Mouse (Mus musculus) CD4-positive, CD25-positive, alpha-beta regulatory T cell, adult 2 months (primary cell): ENCODE data around the gene Syndig1.

Experiments
- DNase-seq: peaks from one replicate; pipeline ENCODE4 v3.0.0-alpha.2; 2012; ENCODE audit warnings: low read depth, low spot score

Gene Syndig1

DNA sequence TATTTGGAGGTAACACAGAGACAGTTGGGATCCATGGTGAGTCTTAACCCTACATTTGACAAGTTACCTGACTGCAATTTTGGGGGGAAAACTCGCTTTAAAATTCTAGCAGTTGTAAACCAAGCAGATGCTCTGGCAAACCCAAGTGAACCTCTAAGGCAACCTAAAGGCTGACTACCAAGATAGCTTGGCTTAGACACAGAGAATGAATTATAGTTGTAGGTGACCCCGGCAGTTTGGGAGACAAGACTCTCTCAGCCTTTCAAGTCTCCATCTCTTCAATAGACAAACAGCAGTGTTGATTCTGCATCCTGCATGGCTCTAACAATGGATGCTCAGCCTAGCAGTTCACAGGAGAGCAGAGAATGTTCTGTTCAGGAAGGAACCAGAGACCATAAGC is at the start of gene Syndig1:
TSS of gene Syndig1 (plus strand) at position 301 of the 400 bp plus-strand sequence.
- DNase-seq, result no peak

DNA sequence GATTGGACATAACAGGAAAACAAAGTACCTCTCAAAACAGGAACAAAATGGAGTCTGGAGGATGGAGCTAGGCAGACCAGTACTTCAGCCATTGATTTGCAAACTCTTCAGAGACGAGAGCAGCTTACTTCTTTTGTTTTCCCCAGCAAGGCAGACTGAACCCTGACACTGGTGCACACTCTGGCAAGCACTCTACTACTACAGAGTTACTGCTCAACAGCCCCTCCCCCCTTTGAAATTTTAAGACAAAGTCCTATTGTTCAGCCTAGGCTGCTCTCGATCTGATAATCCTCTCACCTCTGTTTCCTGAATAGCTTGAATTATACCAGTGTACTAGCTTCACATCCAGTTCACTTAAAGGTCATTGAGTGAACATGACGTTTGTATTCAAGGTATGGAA is 30.4 kb upstream of the Syndig1 start:
- no peak for DNase-seq

DNA sequence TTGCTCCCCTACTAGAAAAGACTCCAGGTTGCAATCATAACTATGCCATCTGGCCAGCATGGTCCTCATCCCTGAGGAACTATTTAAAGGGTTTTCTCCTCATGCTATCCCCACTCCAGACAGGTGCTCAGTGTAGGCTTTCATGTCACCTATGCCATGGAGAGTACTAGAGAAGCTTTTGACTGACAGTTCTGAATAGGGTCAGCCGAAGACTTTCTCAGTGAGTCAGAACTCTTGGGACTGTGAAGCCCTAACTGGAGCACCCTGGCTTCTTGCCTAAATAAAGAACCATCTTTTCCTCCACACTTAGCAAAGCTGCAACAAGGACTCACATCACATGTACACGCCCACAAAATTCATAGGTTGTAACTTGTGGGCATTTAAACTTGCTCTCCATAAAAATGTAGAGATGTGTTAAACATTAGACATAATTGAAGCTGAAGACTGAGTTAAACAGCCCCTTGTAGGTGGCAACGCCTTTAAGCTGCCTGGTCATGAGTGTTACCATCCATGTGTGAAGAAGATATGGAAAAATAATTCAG is 24.3 kb upstream of the Syndig1 start:
- no peak for DNase-seq

DNA sequence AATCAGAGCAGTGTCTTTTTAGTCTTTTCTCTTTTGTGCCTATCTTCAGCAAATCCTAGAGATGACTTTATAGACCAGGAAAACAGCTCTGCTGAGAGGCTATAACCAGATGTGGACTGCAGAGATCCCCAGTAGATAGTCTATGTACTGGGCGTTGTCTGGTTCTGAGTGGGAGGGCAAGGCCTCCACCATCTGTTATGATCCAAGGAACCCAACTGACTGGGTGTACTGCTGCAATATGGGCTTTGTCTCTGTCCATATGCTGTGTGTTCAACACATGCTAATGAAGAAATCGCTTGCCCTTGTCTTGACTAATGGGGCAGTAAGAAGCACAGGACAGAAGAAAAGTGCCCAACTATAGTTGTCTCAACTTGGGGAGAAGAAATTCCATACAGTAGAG is 23.8 kb upstream of the Syndig1 start:
- DNase-seq, result no peak

DNA sequence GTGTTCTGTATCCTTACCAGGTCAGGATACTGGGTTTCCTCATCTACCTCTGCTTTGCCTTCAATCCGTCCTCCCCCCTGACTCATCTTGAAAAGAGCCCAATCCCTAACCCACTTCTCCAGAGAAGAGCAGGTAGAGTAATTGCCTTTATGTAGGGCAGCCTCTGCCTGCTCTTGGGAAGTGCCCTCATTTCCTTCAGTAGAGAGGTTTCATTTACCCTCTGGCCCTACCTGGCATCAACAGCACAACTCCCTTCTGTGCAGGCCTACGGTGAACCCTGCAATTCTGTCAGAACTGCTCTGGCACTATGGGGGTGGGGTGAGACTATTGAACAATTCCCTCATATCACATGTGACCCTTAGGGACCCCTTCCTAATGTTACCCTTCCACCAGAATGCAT is 16.1 kb upstream of the Syndig1 start:
- DNase-seq, result no peak

DNA sequence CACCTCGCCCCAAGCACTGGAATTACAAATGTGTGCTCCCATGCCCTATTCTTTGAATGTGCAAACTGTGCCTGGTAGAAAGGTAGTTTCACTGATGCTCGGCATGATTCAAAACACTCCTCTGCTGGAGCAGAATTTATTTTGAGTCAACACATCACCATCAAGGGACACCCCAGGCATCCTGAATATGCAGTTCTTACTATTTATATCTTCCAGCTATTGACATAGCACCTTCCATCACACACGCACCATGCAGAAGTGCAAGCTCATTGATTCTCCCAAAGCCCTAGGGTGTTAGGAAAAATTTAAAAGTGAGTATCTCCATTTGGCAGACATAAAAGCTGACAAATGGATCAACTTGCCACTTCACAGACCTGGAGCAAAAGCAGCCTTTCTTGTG is 10.6 kb upstream of the Syndig1 start:
- no peak for DNase-seq

DNA sequence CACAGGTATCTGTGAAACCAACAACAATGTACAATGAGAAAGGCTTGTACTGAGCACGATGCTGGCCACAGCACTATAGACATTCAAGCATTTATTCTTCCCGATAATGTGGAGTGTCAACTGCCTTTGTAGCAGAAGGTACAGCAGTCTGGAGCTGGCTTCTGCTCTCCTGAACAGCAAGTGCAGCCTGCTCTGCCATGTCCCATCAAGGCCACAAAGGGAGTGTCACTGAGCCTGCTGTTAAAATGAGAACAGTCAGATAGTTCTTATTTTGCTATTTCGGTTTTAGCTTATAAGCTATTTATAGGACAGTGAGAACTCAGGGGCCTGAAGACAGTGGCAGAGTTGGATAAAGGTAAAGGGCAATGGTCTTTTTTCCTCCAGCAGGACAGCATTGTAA is 9.3 kb upstream of the Syndig1 start:
- DNase-seq, result no peak

DNA sequence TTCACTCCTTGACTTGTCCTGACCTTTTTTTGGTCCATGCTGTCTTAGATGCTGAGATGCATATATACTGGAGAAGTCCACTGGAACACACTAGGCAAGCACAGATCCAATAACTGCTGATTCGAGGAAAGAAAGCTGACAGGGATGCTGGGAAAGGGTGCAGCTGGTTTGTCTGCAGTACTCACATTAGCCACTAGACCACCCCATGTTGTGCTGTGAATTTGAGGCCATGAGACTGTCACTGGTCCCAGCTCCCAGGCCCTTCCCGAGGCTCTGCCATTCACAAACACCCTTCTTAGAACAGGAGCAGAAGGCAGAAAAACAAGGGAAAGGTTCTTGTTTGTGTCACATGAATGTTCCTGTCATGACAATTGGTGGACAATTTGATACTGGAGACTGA is 8.8 kb upstream of the Syndig1 start:
- DNase-seq, result no peak

DNA sequence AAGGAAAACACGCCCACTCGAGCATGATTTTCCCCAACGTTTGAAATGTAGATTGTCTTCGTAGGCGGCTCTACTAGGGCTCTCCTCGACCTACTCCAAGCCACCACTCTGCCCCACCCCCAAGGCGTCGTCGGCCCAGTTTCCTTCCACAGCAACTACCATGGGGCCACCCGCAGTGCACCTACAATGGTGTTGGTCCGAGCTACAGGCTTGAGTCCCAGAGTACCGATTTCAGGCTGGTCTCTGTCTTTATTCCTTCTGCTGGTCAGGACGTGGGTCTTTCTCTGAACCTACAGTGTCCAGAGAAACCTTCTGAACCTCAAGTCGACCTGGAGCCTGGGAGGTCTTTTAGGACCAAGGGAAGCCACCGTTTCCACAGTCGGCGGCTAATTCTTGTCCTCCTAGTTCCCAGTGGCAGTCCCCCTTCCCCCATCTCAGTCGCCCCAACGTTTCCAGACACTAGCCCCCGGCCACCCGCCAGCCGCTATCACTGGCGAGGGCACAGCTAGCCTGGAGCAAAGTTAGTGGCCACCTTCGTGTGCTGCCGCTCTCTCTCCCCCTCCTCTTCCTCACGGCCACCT is 1.0 kb downstream of the Syndig1 start:
- no peak for DNase-seq

DNA sequence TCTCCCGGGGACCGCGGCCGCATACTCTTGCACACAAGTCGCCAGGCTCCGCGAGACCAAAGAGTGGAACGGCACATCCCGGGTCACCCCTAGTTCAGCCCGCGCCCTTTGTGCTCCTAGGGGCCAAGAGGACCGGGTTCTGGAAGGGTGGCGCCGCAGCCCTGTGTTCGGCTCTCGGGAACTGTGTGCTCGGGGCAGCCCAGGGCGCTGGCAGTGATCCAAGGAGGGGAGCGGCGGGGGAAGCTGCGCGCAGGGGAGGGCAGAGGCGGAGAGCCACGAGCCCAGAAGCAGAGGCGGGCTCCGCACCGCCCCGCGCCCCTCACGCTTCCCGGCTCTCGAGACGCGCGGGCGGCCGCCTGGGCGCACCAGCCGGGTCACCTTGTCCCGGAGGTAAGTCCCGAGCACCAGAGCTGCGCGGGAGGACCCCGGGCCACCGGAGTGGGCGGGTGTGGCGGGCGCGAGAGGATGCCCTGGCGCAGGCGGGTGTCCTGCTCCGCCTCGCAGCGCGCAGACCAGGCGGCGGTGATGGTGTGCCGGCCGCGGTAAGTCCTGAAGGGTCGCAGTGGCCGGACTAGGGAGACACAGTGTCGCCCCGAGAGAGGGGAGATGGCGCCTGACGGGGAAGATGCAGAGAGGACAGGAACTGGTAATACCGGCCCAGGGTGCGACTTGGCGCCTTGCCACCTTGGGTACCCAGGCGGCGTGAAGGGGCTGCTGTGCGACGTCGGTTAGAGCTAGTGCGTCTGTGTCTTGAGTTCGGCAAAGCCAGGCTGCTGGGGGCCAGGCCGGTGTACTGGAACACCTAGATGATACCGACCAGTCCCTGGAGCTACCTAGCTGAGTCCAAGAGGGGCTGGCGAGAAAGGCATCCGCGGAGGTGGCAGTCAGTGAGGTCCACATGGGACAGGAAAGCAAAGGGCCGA is 1.8 kb downstream of the Syndig1 start, which contains the start of gene C530025M09Rik:
TSS of gene C530025M09Rik (minus strand) at position 678 of the 923 bp plus-strand sequence.
- DNase-seq, result no peak

DNA sequence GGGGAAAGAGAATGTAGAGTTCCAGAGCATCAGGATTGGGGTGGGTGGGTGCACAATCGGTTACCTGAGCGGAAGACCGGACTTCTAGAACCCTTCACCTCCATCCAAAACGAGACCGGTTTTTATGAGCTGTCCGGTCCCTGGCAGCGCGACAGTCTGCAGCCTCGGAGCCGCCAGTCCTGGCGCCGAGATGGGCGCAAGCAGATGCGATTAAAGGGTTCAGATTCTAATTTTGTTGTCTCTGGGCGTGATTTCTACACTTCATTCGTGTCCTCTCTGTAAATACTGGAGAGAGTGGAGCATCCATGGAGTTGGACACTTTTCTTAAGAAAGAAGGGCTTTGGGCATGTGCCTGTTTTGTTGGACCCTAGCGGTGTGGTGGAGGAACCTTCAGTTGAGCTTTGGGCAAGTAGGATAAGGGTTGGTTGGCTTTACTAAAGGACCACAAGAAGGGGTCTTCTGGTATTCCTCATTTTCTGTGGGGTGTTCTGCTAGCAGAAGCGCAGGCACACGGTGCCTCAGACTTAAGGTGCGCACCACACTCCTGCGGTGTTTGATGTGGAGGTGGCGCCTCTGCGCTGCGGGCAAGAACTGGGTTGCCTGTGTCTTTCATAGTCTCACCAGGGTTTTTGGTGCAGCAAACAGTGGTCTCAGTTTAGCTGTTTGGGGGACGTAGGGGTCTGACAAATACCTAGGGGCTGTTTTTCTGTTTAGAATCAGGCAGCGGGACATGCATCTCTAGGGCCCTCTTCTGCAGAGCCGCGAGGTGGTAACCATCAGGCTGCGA is 2.6 kb downstream of the Syndig1 start:
- DNase-seq, result no peak

DNA sequence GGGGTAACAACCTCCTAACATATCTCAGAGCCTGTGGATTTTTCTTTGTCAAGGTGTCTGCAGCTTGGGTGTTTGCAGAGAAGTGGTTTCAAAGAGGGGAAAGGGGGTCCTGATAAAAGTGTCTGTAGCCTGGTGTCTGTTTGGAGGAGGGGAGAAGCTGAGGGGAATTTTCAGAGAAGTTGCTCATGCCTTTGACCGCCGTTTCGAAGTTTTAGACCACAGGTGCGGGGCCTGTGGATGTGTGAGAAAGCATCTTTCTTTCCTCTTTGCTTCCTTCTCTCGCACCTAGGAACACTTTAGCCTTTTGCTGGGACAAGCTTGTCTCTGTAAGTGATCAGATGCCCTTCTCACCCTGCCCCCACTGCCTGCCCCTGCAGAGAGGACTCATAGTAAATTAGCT is 3.3 kb downstream of the Syndig1 start:
- no peak for DNase-seq

DNA sequence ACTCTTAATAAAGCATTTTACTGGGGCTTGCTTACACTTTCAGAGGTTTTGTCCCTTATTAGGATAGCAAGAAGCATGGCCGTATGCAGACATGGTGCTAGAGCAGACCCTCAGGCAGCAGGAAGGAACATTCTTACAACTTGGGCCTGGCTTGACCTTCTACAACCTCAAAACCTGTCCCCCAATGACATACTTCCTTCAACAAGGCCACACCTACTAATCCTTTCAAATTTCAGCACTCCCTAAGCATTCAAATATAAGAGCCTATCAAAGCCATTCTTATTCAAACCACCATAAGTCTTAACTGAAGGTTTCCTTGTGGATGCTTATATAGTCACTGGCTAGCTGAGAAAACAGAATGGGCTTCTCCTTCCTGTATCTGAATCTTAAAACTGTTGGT is 6.1 kb downstream of the Syndig1 start:
- DNase-seq, result no peak

DNA sequence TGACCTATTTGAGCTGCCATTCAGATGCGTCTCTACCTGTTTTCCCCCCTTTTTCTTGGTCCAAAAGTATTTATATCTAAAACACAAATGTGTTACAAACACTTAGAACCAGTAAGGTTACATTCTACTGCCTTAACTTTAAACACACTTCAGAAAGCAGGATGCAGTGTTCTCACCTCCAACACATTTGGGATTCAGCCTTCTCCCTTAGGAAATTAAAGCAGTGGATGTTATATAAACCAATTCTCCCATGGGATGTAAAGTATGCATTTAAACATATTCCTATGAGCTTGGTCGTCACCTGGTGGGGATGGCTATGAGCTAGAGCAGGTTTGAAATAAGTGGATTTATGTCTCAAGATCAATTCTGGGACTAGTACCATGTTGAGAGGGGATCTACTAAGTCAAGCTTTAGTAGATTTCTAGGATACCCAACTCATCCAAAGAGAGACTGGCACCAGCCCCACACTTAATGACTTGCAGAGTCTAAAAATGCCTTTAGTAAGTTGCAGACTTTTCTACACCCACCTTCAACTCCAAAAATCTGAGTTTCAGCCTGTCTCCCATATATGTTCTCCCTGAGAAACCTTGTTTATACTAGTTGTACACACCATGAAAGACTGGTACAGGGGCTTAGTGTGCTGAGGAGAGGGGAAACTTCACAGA is 7.6 kb downstream of the Syndig1 start:
- no peak for DNase-seq

DNA sequence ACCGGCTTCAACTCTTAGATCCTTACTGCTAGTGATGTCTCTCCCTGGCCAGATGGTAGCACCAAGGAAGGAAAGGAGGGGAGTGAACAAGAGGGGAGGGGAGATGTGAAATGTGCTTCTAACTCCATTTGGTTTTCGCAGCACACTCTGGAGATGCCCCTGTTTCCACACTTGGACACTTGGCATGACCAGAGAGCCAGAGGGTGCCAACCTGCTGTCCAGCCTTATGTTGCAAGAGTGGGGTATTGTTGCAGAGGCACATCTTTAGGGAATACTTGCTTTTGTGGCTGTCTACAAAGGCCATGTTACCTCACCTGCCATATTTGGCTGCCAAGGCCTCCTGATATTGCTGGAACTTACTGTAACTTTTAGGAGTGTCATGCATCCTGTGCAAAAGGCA is 10.7 kb downstream of the Syndig1 start:
- no peak for DNase-seq

DNA sequence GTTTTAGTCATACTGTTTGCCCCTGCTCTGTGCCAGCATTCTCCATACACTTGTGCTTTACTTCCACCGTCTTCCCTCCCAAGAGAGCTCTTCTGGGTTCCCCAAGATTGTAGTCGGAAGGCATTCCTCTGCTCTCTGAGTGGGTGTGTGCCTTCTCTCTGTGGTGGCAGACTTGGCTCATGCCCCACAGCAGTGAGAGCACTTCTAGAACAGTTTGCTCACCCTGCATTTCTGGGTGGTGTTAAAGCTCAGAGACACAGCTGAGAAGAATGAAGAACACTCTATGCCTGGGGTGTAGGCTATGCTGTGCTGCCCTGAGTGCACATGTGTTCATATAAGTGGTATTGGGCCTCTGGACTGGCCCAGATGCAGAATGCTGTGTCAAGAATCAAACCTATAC is 15.6 kb downstream of the Syndig1 start:
- no peak for DNase-seq

DNA sequence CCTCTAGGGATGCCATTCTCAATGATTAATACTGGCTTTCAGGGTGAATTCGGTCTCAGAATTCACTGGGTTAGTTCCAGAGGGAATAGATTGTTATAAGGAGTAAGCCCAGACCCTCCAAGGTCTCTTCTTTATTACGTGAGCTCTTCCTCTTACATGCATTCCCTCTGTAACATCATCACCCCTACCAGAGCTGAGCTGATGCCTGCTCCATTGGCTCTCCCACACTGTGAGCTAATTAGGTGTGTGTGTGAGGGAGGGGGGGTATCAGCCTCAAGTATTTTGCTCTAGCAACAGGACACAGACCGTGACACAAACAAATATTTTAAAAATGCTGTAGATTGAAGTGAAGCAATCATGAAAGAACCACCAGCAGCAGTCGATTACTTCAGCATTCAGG is 19.8 kb downstream of the Syndig1 start:
- no peak for DNase-seq

DNA sequence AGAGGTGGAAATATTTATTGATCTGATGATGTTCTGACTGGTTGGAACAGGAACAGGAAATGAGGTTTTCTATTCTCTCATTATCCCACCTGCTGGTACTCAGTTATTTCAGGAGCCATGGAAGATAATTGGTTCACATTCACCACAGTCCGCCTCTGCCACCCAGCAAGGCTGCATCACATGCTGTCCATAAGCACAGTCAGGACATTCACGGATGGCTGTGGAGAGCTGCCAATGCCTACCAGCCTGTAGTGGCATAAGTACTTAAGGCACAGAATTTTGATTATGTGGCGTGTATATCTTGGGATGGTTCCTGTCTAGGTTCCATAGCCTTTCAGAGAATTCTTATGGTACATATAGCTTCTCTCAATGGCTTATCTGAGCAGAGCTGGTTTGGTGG is 32.0 kb downstream of the Syndig1 start:
- no peak for DNase-seq

DNA sequence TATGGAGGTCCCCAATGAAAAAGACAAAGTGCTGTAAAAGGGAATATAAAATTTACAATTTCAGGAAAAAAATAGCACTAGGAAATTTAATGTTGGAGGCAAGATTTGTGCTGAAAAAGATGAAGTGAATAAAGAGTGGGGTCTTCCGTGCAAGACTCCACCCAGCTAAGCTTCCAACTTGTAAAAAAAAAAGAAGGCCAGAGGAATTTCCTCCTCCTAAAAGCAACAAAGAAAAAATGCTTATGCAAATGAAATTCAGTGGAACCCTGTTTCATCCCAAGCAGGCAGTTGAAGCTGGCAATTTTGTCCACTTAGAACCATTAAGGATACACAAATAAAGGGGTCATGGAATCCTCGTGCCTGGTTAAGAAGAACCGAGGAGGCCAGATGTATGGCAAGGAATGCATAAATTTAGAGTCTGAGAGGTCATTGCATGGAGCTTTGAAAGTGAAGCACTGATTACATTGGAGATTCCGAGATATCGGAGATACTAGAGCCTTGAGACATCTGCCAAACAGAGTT is 37.0 kb downstream of the Syndig1 start:
- DNase-seq, result no peak

DNA sequence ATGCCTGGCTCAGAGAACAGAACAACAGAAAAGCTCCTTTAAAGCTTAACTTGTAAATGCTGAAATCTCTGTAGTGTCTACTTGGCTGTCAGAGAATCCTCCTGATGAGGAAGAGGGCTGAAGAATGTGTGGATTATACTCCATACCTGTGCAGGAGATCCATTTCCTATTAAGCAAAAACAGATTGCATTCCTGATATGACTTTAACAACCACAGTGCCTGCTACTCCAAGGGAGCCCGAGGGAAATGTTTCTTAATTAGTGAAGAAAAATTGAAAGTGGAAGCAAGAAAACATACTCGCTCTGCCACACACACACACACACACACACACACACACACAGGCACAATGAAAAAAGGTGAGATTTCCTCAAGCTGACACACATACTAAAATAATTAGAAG is 41.5 kb downstream of the Syndig1 start:
- no peak for DNase-seq

DNA sequence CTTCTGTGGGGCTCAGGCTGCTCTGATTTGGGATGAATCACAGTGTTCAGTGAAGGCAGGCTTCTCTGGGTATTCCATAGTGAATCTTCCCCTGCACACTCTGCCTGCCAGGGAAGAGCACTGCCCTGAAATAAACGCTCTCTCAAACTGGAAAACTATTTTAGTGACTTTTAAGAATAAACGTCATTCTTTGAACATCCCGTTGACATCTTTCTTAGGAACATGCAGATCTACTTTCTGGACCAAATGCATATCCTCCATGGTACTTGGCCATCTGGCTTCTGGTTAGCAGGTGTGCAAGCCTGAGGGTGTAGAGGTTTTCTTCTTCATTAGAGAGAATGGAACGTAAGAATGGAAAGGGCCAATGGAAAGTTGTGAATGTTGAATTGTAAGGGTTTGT is 43.5 kb downstream of the Syndig1 start:
- DNase-seq, result no peak
